Mouse (Mus musculus) liver, embryonic 14.5 days (tissue): ENCODE results near the gene Rab7.

Source experiments
- CTCF ChIP-seq: IDR thresholded peaks from 2 replicates; pipeline ENCODE4 v1.5.1; 2016; ENCODE audit warnings: antibody characterized with exemption, low read depth, control low read depth
- EP300 ChIP-seq: IDR thresholded peaks from 2 replicates; pipeline ENCODE4 v1.6.1; 2016; ENCODE audit warnings: antibody characterized with exemption, low read depth

DNA sequence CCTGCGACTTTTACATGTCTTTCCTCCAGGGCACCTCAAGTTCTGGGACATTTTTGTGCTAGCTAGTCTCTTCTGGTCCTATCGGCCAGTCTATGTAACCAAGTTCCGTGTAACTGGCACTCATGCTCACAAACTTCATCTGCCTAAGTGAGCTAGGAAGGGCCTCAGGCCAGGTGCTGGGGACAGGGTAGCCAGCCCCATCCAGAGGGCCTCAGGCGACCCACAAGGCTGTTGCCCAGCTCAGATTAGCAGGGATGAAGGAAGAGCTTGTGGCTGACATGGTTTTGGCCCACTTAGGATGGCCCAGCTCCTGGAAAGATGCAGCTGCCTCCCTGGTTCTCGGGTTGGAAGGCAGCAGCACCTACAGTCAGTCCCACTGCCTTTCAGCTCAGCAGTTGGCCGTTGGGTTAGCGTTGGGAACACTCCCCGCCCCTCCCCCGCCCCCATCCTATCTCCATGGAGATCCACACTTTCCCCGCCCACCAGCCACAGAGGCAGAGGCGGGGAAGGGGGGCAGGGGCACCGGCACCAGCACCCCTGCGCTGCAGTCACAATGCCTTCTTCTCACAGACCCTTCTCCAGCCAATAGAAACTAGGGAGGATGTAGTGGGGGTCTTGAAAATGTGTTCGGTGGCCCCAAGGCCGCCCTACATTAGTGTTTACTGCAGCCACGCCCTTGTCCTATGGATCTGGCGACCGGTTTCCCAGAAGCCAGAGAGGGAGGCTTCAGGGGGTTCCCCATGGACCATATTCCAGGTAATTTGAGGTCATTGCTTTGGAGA, 51.1 kb downstream of the Rab7 start:
- TF ChIP-seq CTCF, result no peak
- TF ChIP-seq EP300, result no peak
